Mouse (Mus musculus) MEL (cell line): ENCODE measurements around the gene Hspa12b. TPM values are rescaled to one million over a fixed set of nuclear protein-coding genes. Genes with fewer than 3 reads are reported as not detected.

Experiments
- DNase-seq: peaks from one replicate; pipeline ENCODE4 v3.0.0; 2011; ENCODE audit warnings: low read depth, low spot score
- H3K27ac ChIP-seq: 2 replicates; pipeline ENCODE4 v1.5.1; 2012; ENCODE audit warnings: low read depth, mild to moderate bottlenecking, control low read depth, low read length, moderate library complexity; ENCODE audit not compliant: control insufficient read depth
- H3K27me3 ChIP-seq, 2 experiments: fragments of 150-350 bp in 1 of 2; sonication (generic) in 1 of 2; 2 replicates each; pipeline ENCODE4 v1.6.1; 2012; ENCODE audit warnings: low read length in 2 of 2, mild to moderate bottlenecking in 2 of 2, improper control_type of control experiment in 1 of 2, moderate library complexity in 1 of 2; ENCODE audit not compliant: insufficient read depth in 2 of 2, control insufficient read depth in 1 of 2
- H3K36me3 ChIP-seq, 2 experiments: 2 replicates each; pipeline ENCODE4 v1.6.1; 2012 to 2014; ENCODE audit warnings: low read length in 2 of 2, improper control_type of control experiment in 1 of 2, inconsistent platforms in 1 of 2, mild to moderate bottlenecking in 1 of 2; ENCODE audit not compliant: insufficient read depth in 2 of 2, control insufficient read depth in 1 of 2
- H3K4me1 ChIP-seq, 2 experiments: fragments of 150-350 bp in 1 of 2; sonication (generic) in 1 of 2; 2 replicates each; pipeline ENCODE4 v1.6.1; 2012; ENCODE audit warnings: low read length in 2 of 2, improper control_type of control experiment in 1 of 2, mild to moderate bottlenecking in 1 of 2; ENCODE audit not compliant: insufficient read depth in 2 of 2, control insufficient read depth in 1 of 2
- H3K4me3 ChIP-seq, 2 experiments: fragments of 150-350 bp in 1 of 2; sonication (generic) in 1 of 2; 2 replicates each; pipeline ENCODE4 v1.5.1; 2012; ENCODE audit warnings: low read depth in 2 of 2, low read length in 2 of 2, mild to moderate bottlenecking in 2 of 2, moderate library complexity in 2 of 2, control low read depth in 1 of 2, improper control_type of control experiment in 1 of 2; ENCODE audit not compliant: control insufficient read depth in 1 of 2, insufficient read depth in 1 of 2
- H3K79me2 ChIP-seq: 2 replicates; pipeline ENCODE4 v1.6.1; 2012; ENCODE audit warnings: mild to moderate bottlenecking, low read length, moderate library complexity; ENCODE audit not compliant: control insufficient read depth, poor library complexity, insufficient read depth
- H3K9ac ChIP-seq: 2 replicates; pipeline ENCODE4 v1.6.1; 2012; ENCODE audit warnings: low read depth, mild to moderate bottlenecking, control low read depth, low read length, moderate library complexity; ENCODE audit not compliant: control insufficient read depth, poor library complexity, severe bottlenecking
- H3K9me3 ChIP-seq: fragments of 150-350 bp; sonication (generic); replicated peaks from 2 replicates; pipeline ENCODE4 v1.6.1; 2012; ENCODE audit warnings: mild to moderate bottlenecking, low read length, improper control_type of control experiment, moderate library complexity; ENCODE audit not compliant: insufficient read depth
- BHLHE40 ChIP-seq: IDR thresholded peaks from 2 replicates; pipeline ENCODE4 v1.6.1; 2012; ENCODE audit warnings: low read depth, mild to moderate bottlenecking, inconsistent platforms, low read length, improper control_type of control experiment, borderline replicate concordance
- CHD1 ChIP-seq: IDR thresholded peaks from 2 replicates; pipeline ENCODE4 v1.6.1; 2012; ENCODE audit warnings: low read depth, mild to moderate bottlenecking, inconsistent platforms, low read length, improper control_type of control experiment
- CTCF ChIP-seq, 3 experiments: IDR thresholded peaks in 2 of 3; conservative IDR thresholded peaks in 1 of 3; 2 replicates each; pipeline ENCODE4 v1.5.1; 2011 to 2012; ENCODE audit warnings: low read length in 3 of 3, low read depth in 2 of 3, mild to moderate bottlenecking in 2 of 3, improper control_type of control experiment in 1 of 3, inconsistent platforms in 1 of 3, mixed read lengths in 1 of 3, moderate library complexity in 1 of 3; ENCODE audit not compliant: control insufficient read depth in 1 of 3, insufficient read depth in 1 of 3, poor library complexity in 1 of 3, severe bottlenecking in 1 of 3
- E2F4 ChIP-seq: IDR thresholded peaks from 2 replicates; pipeline ENCODE4 v1.6.1; 2011; ENCODE audit warnings: low read depth, low read length, improper control_type of control experiment, borderline replicate concordance
- ELF1 ChIP-seq: IDR thresholded peaks from 2 replicates; pipeline ENCODE4 v1.6.1; 2014; ENCODE audit warnings: low read depth, mild to moderate bottlenecking, inconsistent platforms, low read length, improper control_type of control experiment, moderate library complexity
- ETS1 ChIP-seq: IDR thresholded peaks from 2 replicates; pipeline ENCODE4 v1.6.1; 2012; ENCODE audit warnings: low read depth, mild to moderate bottlenecking, inconsistent platforms, low read length, improper control_type of control experiment, moderate library complexity
- HCFC1 ChIP-seq: IDR thresholded peaks from 2 replicates; pipeline ENCODE4 v1.6.1; 2012; ENCODE audit warnings: low read depth, mild to moderate bottlenecking, inconsistent platforms, low read length, improper control_type of control experiment, moderate library complexity
- JUND ChIP-seq: IDR thresholded peaks from 2 replicates; pipeline ENCODE4 v1.6.1; 2011; ENCODE audit warnings: low read depth, mild to moderate bottlenecking, improper control_type of control experiment, low read length
- KAT2A ChIP-seq: conservative IDR thresholded peaks from 2 replicates; pipeline ENCODE4 v1.6.1; 2012; ENCODE audit warnings: low read depth, low read length, improper control_type of control experiment, inconsistent platforms
- MAFK ChIP-seq: IDR thresholded peaks from 2 replicates; pipeline ENCODE4 v1.6.1; 2011; ENCODE audit warnings: low read depth, mild to moderate bottlenecking, low read length, improper control_type of control experiment, borderline replicate concordance
- MEF2A ChIP-seq: IDR thresholded peaks from 2 replicates; pipeline ENCODE4 v1.6.1; 2014; ENCODE audit warnings: low read depth, mild to moderate bottlenecking, inconsistent platforms, low read length, improper control_type of control experiment; ENCODE audit not compliant: poor library complexity, insufficient replicate concordance, severe bottlenecking; ENCODE audit errors: extremely low read depth
- MYC ChIP-seq: IDR thresholded peaks from 2 replicates; pipeline ENCODE4 v1.6.1; 2011; ENCODE audit warnings: low read depth, mild to moderate bottlenecking, low read length, improper control_type of control experiment, moderate library complexity
- POLR2AphosphoS2 ChIP-seq: IDR thresholded peaks from 2 replicates; pipeline ENCODE4 v1.6.1; 2011; ENCODE audit warnings: low read length, improper control_type of control experiment
- UBTF ChIP-seq: IDR thresholded peaks from 2 replicates; pipeline ENCODE4 v1.6.1; 2012; ENCODE audit warnings: low read depth, mild to moderate bottlenecking, inconsistent platforms, low read length, improper control_type of control experiment, moderate library complexity, borderline replicate concordance; ENCODE audit not compliant: insufficient read depth
- USF2 ChIP-seq, 2 experiments: IDR thresholded peaks; 2 replicates each; pipeline ENCODE4 v1.6.1; 2011 to 2012; ENCODE audit warnings: improper control_type of control experiment in 2 of 2, low read length in 2 of 2, borderline replicate concordance in 1 of 2, inconsistent platforms in 1 of 2, low read depth in 1 of 2, mild to moderate bottlenecking in 1 of 2; ENCODE audit not compliant: insufficient read depth in 1 of 2
- polyA plus RNA-seq, 2 experiments: library from polyadenylated mRNA; stranded (reverse) in 1 of 2; unstranded in 1 of 2; fragments of >175 nt in 1 of 2; fragments of >200 nt in 1 of 2; gene quantifications; 2 replicates each; pipeline versions ENCODE4 v1.2.1 to v1.2.4; 2012; ENCODE audit warnings: low replicate concordance in 2 of 2, low read depth in 1 of 2; ENCODE audit not compliant: insufficient read length in 2 of 2, insufficient read depth in 1 of 2, missing spikeins in 1 of 2
- total RNA-seq: library from RNA; depleted of rRNA; stranded (reverse); fragments of 300-350 nt; gene quantifications from 2 replicates; pipeline ENCODE4 v1.2.3, GENCODE M21; 2012

The Hspa12b gene
- total and polyA plus RNA-seq, 3 experiments, result 0.04 to 1.2 TPM; not detected in 1

GRCm38 (mm10) chr2:131090852-131091251 lies 36.2 kb upstream of the Hspa12b start:
- Histone ChIP-seq H3K4me3 (no peak overlapping the region), H3K4me1 (peaks cover 0 to 5% of the 10 kb centered on the region in 2 experiments; a peak in 3 of 4 replicates), H3K9ac (no peak overlapping the region), H3K27ac (no peak overlapping the region), H3K36me3 (peaks cover 0 to 2% of the 10 kb centered on the region in 2 experiments; a peak in 2 of 4 replicates), H3K79me2 (no peaks in the 10 kb centered on the region), H3K9me3 (no peaks in the 10 kb centered on the region), H3K27me3 (no peaks in the 10 kb centered on the region)
- DNase-seq, result no peak
- TF ChIP-seq JUND (no peak), BHLHE40 (no peak), MAFK (no peak), HCFC1 (no peak), E2F4 (no peak), MYC (no peak), KAT2A (no peak), POLR2AphosphoS2 (no peak), USF2 (IDR thresholded peaks at IDR 0.05; ENCODE audit: borderline replicate concordance in 1 of 2, insufficient read depth in 1 of 2, low read depth in 1 of 2, low read length in 2 of 2) (no peak), CHD1 (no peak), UBTF (no peak), ETS1 (no peak), ELF1 (no peak), CTCF (IDR thresholded peaks at IDR 0.05 in 2 of 3, conservative IDR thresholded peaks at IDR 0.05 in 1 of 3; ENCODE audit: control insufficient read depth in 1 of 3, insufficient read depth in 1 of 3, low read depth in 2 of 3, low read length in 3 of 3, poor library complexity in 1 of 3, severe bottlenecking in 1 of 3) (no peak)

DNA sequence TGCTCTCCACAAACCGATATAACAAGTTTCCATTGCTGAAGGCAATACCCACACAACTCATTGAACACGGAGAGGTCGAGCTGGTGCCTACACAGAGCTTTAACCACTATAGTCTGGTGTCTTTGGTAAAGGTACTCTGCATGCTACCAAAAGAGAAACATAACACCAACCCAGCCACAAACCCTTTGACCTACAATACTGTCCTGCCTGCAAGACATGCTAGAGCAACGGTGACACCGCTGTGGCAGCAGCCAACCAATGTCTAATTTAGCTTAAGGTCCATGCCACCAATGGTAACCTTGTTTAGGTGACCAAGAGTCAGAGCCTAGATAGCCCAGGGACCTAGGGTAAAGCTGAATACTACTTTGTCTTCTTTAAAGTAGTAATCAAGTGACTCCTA lies 33.5 kb upstream of the Hspa12b start:
- no peaks in the 10 kb centered on the region for H3K79me2 ChIP-seq
- peaks cover 0 to 9% of the 10 kb centered on the region in 2 experiments; a peak in 3 of 4 replicates for H3K4me1 ChIP-seq
- no peak overlapping the region for H3K27ac ChIP-seq
- no peak overlapping the region for H3K9ac ChIP-seq
- H3K27me3 ChIP-seq, result no peaks in the 10 kb centered on the region
- H3K9me3 ChIP-seq, result no peaks in the 10 kb centered on the region
- H3K4me3 ChIP-seq, result no peak overlapping the region
- TF ChIP-seq MYC (no peak), USF2 (IDR thresholded peaks at IDR 0.05; ENCODE audit: borderline replicate concordance in 1 of 2, insufficient read depth in 1 of 2, low read depth in 1 of 2, low read length in 2 of 2) (no peak), MEF2A (no peak), UBTF (no peak)
- no peak for DNase-seq
- peaks cover 0 to 4% of the 10 kb centered on the region in 2 experiments; a peak in 2 of 4 replicates for H3K36me3 ChIP-seq
